In genomic region chr1:193151134-193151533, GRCm38 (mm10) we compare ENCODE assay signal across 16 mouse cellular contexts. TPM values are rescaled to one million over a fixed set of nuclear protein-coding genes. Genes with fewer than 3 reads are reported as not detected.
DNase-seq lines count a peak whose midpoint lies in the region; ATAC-seq lines count a peak whose summit lies in the region.
"Had no signal": no experiment of that assay in that cellular context is flagged by ENCODE, and none has a peak within 500 bp of the region (broad histone marks: within the 10 kb centered on the region; RNA-seq: fewer than 3 reads in every experiment).

No protein-coding gene starts in this region.

- no peak overlapping the region for H3K9ac ChIP-seq in heart, embryonic 12.5 days
- H3K9ac ChIP-seq: hindbrain, embryonic 13.5 days; liver, embryonic 13.5 days; midbrain, embryonic 13.5 days; neural tube, embryonic 13.5 days had no signal

- peaks cover 39% of the 10 kb centered on the region for H3K4me1 ChIP-seq in heart, embryonic 12.5 days (replicated peaks)

- no peak overlapping the region; the same call in 1 of the 2 replicates for H3K4me2 ChIP-seq in heart, embryonic 12.5 days
- H3K4me2 ChIP-seq: hindbrain, embryonic 13.5 days; liver, embryonic 13.5 days; midbrain, embryonic 13.5 days; neural tube, embryonic 13.5 days had no signal

- no peaks in the 10 kb centered on the region for H3K9me3 ChIP-seq in heart, embryonic 12.5 days (replicated peaks)
- H3K9me3 ChIP-seq: hindbrain, embryonic 13.5 days; liver, embryonic 13.5 days; midbrain, embryonic 13.5 days; neural tube, embryonic 13.5 days had no signal

- peaks cover 26% of the 10 kb centered on the region for H3K27me3 ChIP-seq in heart, embryonic 12.5 days (replicated peaks)

- no peak for ATAC-seq in heart, embryonic 12.5 days (ENCODE audit: insufficient number of reproducible peaks, low FRiP score)
- ATAC-seq: midbrain, embryonic 13.5 days had no signal

- 0 out of 2 replicates have a peak overlapping the region, but pooled peaks have one; percentile 4 for H3K27ac ChIP-seq in heart, embryonic 12.5 days (ENCODE audit: poor library complexity, severe bottlenecking)
- H3K27ac ChIP-seq: hindbrain, embryonic 13.5 days; liver, embryonic 13.5 days; midbrain, embryonic 13.5 days; neural tube, embryonic 13.5 days had no signal

- no peaks in the 10 kb centered on the region for H3K36me3 ChIP-seq in heart, embryonic 12.5 days
- H3K36me3 ChIP-seq: hindbrain, embryonic 13.5 days; liver, embryonic 13.5 days; midbrain, embryonic 13.5 days; neural tube, embryonic 13.5 days had no signal

- no peak overlapping the region for H3K4me3 ChIP-seq in heart, embryonic 12.5 days
- H3K4me3 ChIP-seq: hindbrain, embryonic 13.5 days; liver, embryonic 13.5 days; midbrain, embryonic 13.5 days; neural tube, embryonic 13.5 days had no signal

- no peak for DNase-seq in heart, adult 9 months (ENCODE audit: low spot score in 2 of 2)
- DNase-seq in layer of hippocampus, postnatal 14 days (ENCODE audit: low spot score in 2 of 2) = peak; percentile 19 to 31
- DNase-seq in layer of hippocampus, adult 18-20 months (ENCODE audit: low spot score in 2 of 2) = no peak
- DNase-seq in 416B (ENCODE audit: low read depth) = peak; percentile 30
- peak; percentile 68 for DNase-seq in MN1 (ENCODE audit: low spot score)
- no peak for DNase-seq in ovary, adult 18-20 months (ENCODE audit: low spot score)
- DNase-seq: cerebellum, adult 9-10 months; gastrocnemius, postnatal 36 days; kidney, adult 9 months; liver, embryonic 13.5 days; spleen, adult 18-20 months; thymus, postnatal 4 days had no signal

- WGBS in heart, embryonic 12.5 days = 21% methylated on average over 7 of the region's 7 CpGs

RNA-seq across cellular contexts. Expression of gene Irf6, which starts 1.8 kb away (rescaled TPM):
- polyA plus RNA-seq in heart, embryonic 12.5 days (2016; fragmentation: Nextera tagmentation; extraction: Ambion mirVana) = 4.8 and 6.6 TPM in 2 replicates
- total RNA-seq in layer of hippocampus, postnatal 14 days (2021) = under 1 TPM; 0.45 to 0.65 TPM
- under 1 TPM; 0.81 to 0.92 TPM for total RNA-seq in layer of hippocampus, adult 18-20 months (2021)

RNA-seq across cellular contexts. Expression of gene A130010J15Rik, which starts 16.7 kb away (rescaled TPM):
- 13.4 and 13.9 TPM in 2 replicates for polyA plus RNA-seq in heart, embryonic 12.5 days (2016; fragmentation: Nextera tagmentation; extraction: Ambion mirVana)
- 1 to 10 TPM; 5.1 to 6.7 TPM for total RNA-seq in layer of hippocampus, postnatal 14 days (2021)
- total RNA-seq in layer of hippocampus, adult 18-20 months (2021) = 1 to 10 TPM; 4.1 to 4.8 TPM

RNA-seq across cellular contexts. Expression of gene Diexf, which starts 21.1 kb away (rescaled TPM):
- polyA plus RNA-seq in heart, embryonic 12.5 days (2016; fragmentation: Nextera tagmentation; extraction: Ambion mirVana) = 4.8 TPM in 2 replicates
- total RNA-seq in layer of hippocampus, postnatal 14 days (2021) = 10 to 100 TPM; 17.4 to 24.1 TPM
- 10 to 100 TPM; 24.4 to 26.8 TPM for total RNA-seq in layer of hippocampus, adult 18-20 months (2021)

RNA-seq across cellular contexts. Expression of gene Traf3ip3, which starts 50.4 kb away (rescaled TPM):
- 0.99 and 1.6 TPM in 2 replicates for polyA plus RNA-seq in heart, embryonic 12.5 days (2016; fragmentation: Nextera tagmentation; extraction: Ambion mirVana)
- total RNA-seq in layer of hippocampus, postnatal 14 days (2021) = 1 to 10 TPM; 2.1 to 3.6 TPM
- 1 to 10 TPM; 1.4 to 1.9 TPM for total RNA-seq in layer of hippocampus, adult 18-20 months (2021)

RNA-seq across cellular contexts. Expression of gene Lamb3, which starts 56.4 kb away (rescaled TPM):
- 2.3 and 2.5 TPM in 2 replicates for polyA plus RNA-seq in heart, embryonic 12.5 days (2016; fragmentation: Nextera tagmentation; extraction: Ambion mirVana)
- 1 to 10 TPM in 1 of 2 experiments, under 1 TPM in 1; 0.94 to 1.6 TPM for total RNA-seq in layer of hippocampus, postnatal 14 days (2021)
- total RNA-seq in layer of hippocampus, adult 18-20 months (2021) = under 1 TPM; 0.81 to 0.89 TPM

Comparison
In these comparisons a context has a peak if more than half of its experiments do, and no peak if none do; other contexts are left out.
1. DNase-seq: peak in layer of hippocampus, postnatal 14 days (2 of 2), 416B (single experiment) and MN1 (single experiment); none in heart, adult 9 months (0 of 2), layer of hippocampus, adult 18-20 months (0 of 2) and ovary, adult 18-20 months (single experiment).